Mouse (Mus musculus) heart, embryonic 14.5 days (tissue): ENCODE measurements around the gene Pbx1. TPM values are rescaled to one million over a fixed set of nuclear protein-coding genes. Genes with fewer than 3 reads are reported as not detected.

Experiments used
- ATAC-seq: fragments of 200-750 bp; cut with Nextera tagmentation; 2 replicates; pipeline ENCODE4 v1.8.0; 2017; ENCODE audit warnings: low read depth, moderate TSS enrichment; ENCODE audit not compliant: insufficient number of reproducible peaks, insufficient read depth, low FRiP score
- H3K27ac ChIP-seq, 2 experiments: fragments of 200-500 bp in 1 of 2; fragments of 300-500 bp in 1 of 2; sonication (generic) in 1 of 2; replicated peaks in 1 of 2; 2 replicates each; pipeline ENCODE4 v1.5.1; 2012 to 2014; ENCODE audit warnings: low read depth in 2 of 2, low read length in 2 of 2, control low read depth in 1 of 2, mild to moderate bottlenecking in 1 of 2, mixed read lengths in 1 of 2; ENCODE audit not compliant: control insufficient read depth in 1 of 2, insufficient read depth in 1 of 2
- H3K27me3 ChIP-seq: fragments of 300-500 bp; sonication (generic); 2 replicates; pipeline ENCODE4 v1.6.1; 2014; ENCODE audit warnings: mild to moderate bottlenecking, low read length, control low read depth; ENCODE audit not compliant: control insufficient read depth, insufficient read depth
- H3K36me3 ChIP-seq: fragments of 300-500 bp; sonication (generic); 2 replicates; pipeline ENCODE4 v1.6.1; 2014; ENCODE audit warnings: mild to moderate bottlenecking, control low read depth, low read length, mixed read lengths; ENCODE audit not compliant: control insufficient read depth, insufficient read depth
- H3K4me1 ChIP-seq, 2 experiments: fragments of 200-500 bp in 1 of 2; fragments of 300-500 bp in 1 of 2; sonication (generic) in 1 of 2; 2 replicates each; pipeline ENCODE4 v1.6.1; 2012 to 2014; ENCODE audit warnings: low read length in 2 of 2, control low read depth in 1 of 2, mixed read lengths in 1 of 2; ENCODE audit not compliant: control insufficient read depth in 2 of 2, insufficient read depth in 2 of 2
- H3K4me2 ChIP-seq: fragments of 300-500 bp; sonication (generic); 2 replicates; pipeline ENCODE4 v1.6.1; 2014; ENCODE audit warnings: mild to moderate bottlenecking, low read length
- H3K4me3 ChIP-seq, 2 experiments: fragments of 200-500 bp in 1 of 2; fragments of 300-500 bp in 1 of 2; sonication (generic) in 1 of 2; 2 replicates each; pipeline ENCODE4 v1.5.1; 2012 to 2014; ENCODE audit warnings: low read length in 2 of 2, mild to moderate bottlenecking in 2 of 2, control low read depth in 1 of 2, low read depth in 1 of 2, moderate library complexity in 1 of 2; ENCODE audit not compliant: control insufficient read depth in 1 of 2, insufficient read depth in 1 of 2
- H3K9ac ChIP-seq: fragments of 300-500 bp; sonication (generic); 2 replicates; pipeline ENCODE4 v1.6.1; 2014; ENCODE audit warnings: mild to moderate bottlenecking, low read length
- H3K9me3 ChIP-seq: fragments of 300-500 bp; sonication (generic); 2 replicates; pipeline ENCODE4 v1.6.1; 2016; ENCODE audit warnings: low read length, control low read depth; ENCODE audit not compliant: control insufficient read depth
- WGBS: fragments of 180-500 bp; shearing (Covaris S2); extraction: QIAGEN DNeasy Blood & Tissue Kit; methylation state at CpG from one replicate; pipeline ENCODE4 v1.1.7; 2014; 5-methylcytosine and 5-hydroxymethylcytosine counted together
- polyA plus RNA-seq: library from polyadenylated mRNA; unstranded; fragments of >200 nt; fragmentation: Nextera tagmentation; extraction: Ambion mirVana; gene quantifications from 2 replicates; pipeline ENCODE4 v1.2.1, GENCODE M21; 2014

Gene Pbx1
- polyA plus RNA-seq, 1 experiment from 2014 or later, result 30.7 TPM

DNA sequence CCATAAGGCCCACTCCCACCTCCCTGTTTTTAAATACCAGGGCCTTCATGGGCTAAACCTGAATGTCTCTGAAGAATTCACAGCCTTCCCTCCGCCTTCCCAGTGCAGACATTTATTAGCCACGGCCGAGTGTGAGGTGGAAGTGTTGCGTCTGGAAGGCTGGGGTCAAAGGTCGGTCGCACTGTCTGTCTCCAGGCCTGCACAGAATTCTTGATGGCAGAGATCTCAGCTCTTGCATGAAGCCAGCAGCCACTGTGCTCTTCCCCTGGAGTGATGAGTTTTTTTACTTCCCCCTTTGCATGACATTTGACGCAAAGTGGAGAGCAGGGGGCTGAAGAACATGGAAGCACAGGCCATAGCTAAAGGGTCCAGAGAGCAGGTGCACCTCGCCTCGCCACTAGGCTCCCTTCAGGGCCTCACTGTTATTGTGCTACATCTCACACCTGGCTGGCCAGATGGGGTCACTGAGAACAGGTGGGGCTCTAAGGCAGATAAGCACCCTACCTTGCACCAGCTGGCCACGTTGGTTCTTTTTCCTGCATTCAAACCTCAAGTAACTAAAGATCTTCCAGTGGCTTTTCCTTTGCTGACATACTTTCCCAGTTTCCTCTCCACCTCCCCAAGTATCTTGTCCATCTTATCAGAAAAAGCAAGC is 143.1 kb downstream of the Pbx1 start:
- Histone ChIP-seq H3K36me3 (no peaks in the 10 kb centered on the region), H3K9me3 (no peaks in the 10 kb centered on the region), H3K27me3 (no peaks in the 10 kb centered on the region), H3K4me3 (0 out of 4 replicates have a peak overlapping the region, but pooled peaks of 1 of the 2 experiments have one; percentile 11), H3K4me2 (peak overlapping the region; percentile 57), H3K27ac (peak overlapping the region; percentile 90 to 93), H3K9ac (peak overlapping the region; percentile 49; the same call in 1 of the 2 replicates), H3K4me1 (peaks cover 46 to 83% of the 10 kb centered on the region in 2 experiments)
- 43% methylated on average over 10 of the region's 10 CpGs for WGBS
- ATAC-seq, result no peak

DNA sequence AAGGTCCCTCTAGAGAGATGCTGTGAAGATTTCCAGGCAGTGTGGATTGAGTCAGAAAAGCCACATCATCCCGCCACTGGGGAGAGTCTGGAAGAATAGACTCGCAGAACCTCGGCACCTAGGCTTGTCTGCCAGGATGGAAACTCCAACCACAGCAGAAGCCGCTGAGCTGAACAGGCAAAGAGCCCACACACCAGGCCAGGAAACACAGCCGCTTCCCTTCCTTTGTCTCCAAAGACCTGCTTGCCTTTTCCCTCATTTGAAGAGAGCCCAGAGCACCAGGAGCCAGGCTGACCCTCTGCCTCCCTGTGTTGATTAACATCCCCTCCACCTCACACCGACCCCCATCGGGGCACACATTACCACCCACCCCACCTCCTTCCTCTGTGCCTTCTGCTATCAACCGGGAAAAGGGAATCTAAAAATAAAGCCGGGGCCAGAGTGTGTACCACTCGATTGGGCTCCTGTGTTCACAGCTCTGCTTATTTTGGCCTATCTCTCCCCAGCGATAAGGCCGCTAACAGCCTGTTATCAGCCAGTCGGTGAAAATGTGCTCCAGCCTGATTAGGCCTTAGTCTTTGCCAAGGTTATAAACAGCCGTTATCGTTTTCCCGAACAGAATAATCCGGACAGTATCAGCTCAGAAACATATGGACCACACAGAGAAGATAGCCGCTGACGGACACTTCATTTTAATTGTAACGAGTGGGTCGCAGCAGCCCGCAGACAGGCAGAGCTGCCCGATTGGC is 144.1 kb downstream of the Pbx1 start:
- Histone ChIP-seq H3K4me1 (peaks cover 52 to 92% of the 10 kb centered on the region in 2 experiments), H3K27ac (peak overlapping the region; percentile 90 to 93), H3K9me3 (no peaks in the 10 kb centered on the region), H3K4me2 (peak overlapping the region; percentile 57), H3K36me3 (no peaks in the 10 kb centered on the region), H3K4me3 (peak overlapping the region in 1 of 2 experiments; percentile 11; a peak in 1 of 4 replicates), H3K27me3 (no peaks in the 10 kb centered on the region), H3K9ac (peak overlapping the region; percentile 49)
- ATAC-seq, result peak; percentile 83
- WGBS, result 2% methylated on average over 23 of the region's 23 CpGs

DNA sequence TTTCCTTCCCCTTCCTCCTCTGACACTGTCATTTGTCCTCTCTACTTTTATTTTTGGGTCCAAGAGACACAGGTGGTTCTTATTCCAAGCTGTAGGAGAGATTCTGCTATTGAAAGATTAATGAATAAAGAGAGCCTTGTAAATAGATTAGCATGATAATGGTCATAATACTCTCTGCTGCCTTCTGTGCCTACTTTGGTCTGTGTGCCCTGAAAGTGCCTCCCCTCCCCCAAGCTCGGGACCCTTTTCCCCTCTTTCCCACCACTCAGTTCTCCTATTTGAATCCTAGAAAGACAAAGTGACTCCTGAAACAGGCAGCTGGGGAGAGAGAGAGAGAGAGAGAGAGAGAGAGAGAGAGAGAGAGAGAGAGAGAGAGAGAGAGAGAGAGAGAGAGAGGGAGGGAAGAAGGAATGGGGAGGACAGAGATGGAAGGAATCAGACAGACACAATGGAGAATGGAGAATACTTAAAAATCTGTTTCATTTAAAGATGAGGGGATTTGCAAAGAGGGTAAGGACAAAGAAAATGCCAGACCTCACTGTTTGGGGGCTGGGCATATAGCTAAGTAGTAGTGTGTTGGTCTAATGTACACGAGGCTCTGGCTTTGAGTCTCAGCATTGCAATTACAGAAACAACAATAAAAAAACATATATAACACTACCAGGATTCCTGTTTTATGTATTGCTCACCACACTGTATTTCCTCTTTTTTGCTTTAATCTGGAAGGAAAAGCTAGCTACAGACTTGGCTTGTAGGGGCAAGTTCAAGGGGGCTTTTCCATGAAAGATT is 145.0 kb downstream of the Pbx1 start:
- Histone ChIP-seq H3K4me2 (peak overlapping the region; percentile 57), H3K4me1 (peaks cover 51 to 90% of the 10 kb centered on the region in 2 experiments), H3K36me3 (no peaks in the 10 kb centered on the region), H3K9me3 (no peaks in the 10 kb centered on the region), H3K9ac (peak overlapping the region; percentile 38), H3K27me3 (no peaks in the 10 kb centered on the region), H3K27ac (peak overlapping the region; percentile 90 to 93), H3K4me3 (no peak overlapping the region)
- 30% methylated on average over 2 of the region's 2 CpGs for WGBS
- ATAC-seq, result no peak

GRCm38 (mm10) chr1:168284566-168285141 is 147.4 kb downstream of the Pbx1 start:
- 66% methylated on average over 9 of the region's 9 CpGs for WGBS
- no peaks in the 10 kb centered on the region for H3K27me3 ChIP-seq
- peak overlapping the region; percentile 13 to 41; a peak in 1 of 4 replicates for H3K27ac ChIP-seq
- no peak overlapping the region for H3K4me2 ChIP-seq
- H3K4me1 ChIP-seq, result peaks cover 36 to 78% of the 10 kb centered on the region in 2 experiments
- no peak for ATAC-seq
- H3K36me3 ChIP-seq, result 0 out of 2 replicates have a peak, but pooled peaks cover 4% of the 10 kb centered on the region
- no peaks in the 10 kb centered on the region for H3K9me3 ChIP-seq
- H3K4me3 ChIP-seq, result no peak overlapping the region
- 0 out of 2 replicates have a peak overlapping the region, but pooled peaks have one; percentile 8 for H3K9ac ChIP-seq

- peak overlapping the region; percentile 13 to 41; a peak in 2 of 4 replicates for H3K27ac ChIP-seq
- H3K36me3 ChIP-seq, result 0 out of 2 replicates have a peak, but pooled peaks cover 4% of the 10 kb centered on the region
- 62% methylated on average over 15 of the region's 15 CpGs for WGBS
- H3K4me3 ChIP-seq, result no peak overlapping the region
- H3K4me1 ChIP-seq, result peaks cover 32 to 72% of the 10 kb centered on the region in 2 experiments
- H3K27me3 ChIP-seq, result no peaks in the 10 kb centered on the region
- H3K9me3 ChIP-seq, result no peaks in the 10 kb centered on the region
- ATAC-seq, result no peak
- H3K9ac ChIP-seq, result peak overlapping the region; percentile 8; the same call in 1 of the 2 replicates
- H3K4me2 ChIP-seq, result peak overlapping the region; percentile 16; the same call in 1 of the 2 replicates
Measured at GRCm38 (mm10) chr1:168283841-168284565, 148.1 kb downstream of the Pbx1 start.

DNA sequence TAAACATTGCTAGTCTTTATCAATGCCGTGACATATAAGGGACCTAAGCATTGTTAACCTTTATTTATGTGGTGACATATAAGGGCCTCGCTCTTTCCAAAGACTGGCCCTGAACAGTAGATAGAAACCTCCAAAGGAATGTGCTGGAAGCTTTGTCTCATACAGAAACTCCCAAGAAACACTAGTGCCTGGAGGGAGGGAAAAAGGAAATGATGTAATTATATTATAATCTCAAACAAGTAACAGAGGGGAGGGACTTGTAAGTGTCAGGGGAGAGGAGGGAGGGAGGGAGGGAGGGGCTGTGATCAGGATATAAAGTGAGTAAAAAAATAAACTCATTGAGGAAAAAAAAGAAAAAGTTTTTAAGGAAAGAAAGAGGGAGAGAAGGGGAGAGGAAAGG is 148.6 kb downstream of the Pbx1 start:
- H3K9ac ChIP-seq, result peak overlapping the region; percentile 34
- no peaks in the 10 kb centered on the region for H3K27me3 ChIP-seq
- no peaks in the 10 kb centered on the region for H3K9me3 ChIP-seq

More for the DNA sequence above, 148.6 kb downstream of the Pbx1 start:
- peak overlapping the region; percentile 32 for H3K4me2 ChIP-seq
- peak overlapping the region in 1 of 2 experiments; percentile 41; a peak in 1 of 4 replicates for H3K27ac ChIP-seq
- WGBS, result 48% methylated on average over 2 of the region's 2 CpGs
- no peak for ATAC-seq
- 0 out of 2 replicates have a peak, but pooled peaks cover 4% of the 10 kb centered on the region for H3K36me3 ChIP-seq
- no peak overlapping the region for H3K4me3 ChIP-seq
- peaks cover 26 to 66% of the 10 kb centered on the region in 2 experiments for H3K4me1 ChIP-seq
